8 mouse cellular contexts compared by ENCODE assay signal in genomic region chr12:100908298-100909034, GRCm38 (mm10). TPM values are rescaled to one million over a fixed set of nuclear protein-coding genes. Genes with fewer than 3 reads are reported as not detected.
DNase-seq lines count a peak whose midpoint lies in the region; ATAC-seq and TF ChIP-seq lines count a peak whose summit lies in the region.

No protein-coding gene starts in this region.

- no peaks in the 10 kb centered on the region for H3K36me3 ChIP-seq in heart, embryonic 13.5 days
- peaks cover 15% of the 10 kb centered on the region for H3K36me3 ChIP-seq in ES-E14 (ENCODE audit: control insufficient read depth, insufficient read depth, low read length, poor library complexity, severe bottlenecking)
- peaks cover 23% of the 10 kb centered on the region for H3K36me3 ChIP-seq in hindbrain, embryonic 12.5 days
- peaks cover 25% of the 10 kb centered on the region for H3K36me3 ChIP-seq in midbrain, embryonic 12.5 days

- WGBS in heart, embryonic 13.5 days: 29% methylated on average over 10 of the region's 10 CpGs
- WGBS in hindbrain, embryonic 12.5 days: 26% methylated on average over 10 of the region's 10 CpGs
- WGBS in midbrain, embryonic 12.5 days: 22% methylated on average over 10 of the region's 10 CpGs

- H3K27ac ChIP-seq in heart, embryonic 13.5 days (replicated peaks): no peak overlapping the region
- H3K27ac ChIP-seq in ES-E14 (ENCODE audit: insufficient read depth, low read depth, low read length, poor library complexity, severe bottlenecking): no peak overlapping the region
- H3K27ac ChIP-seq in hindbrain, embryonic 12.5 days: no peak overlapping the region
- no peak overlapping the region for H3K27ac ChIP-seq in midbrain, embryonic 12.5 days (replicated peaks)

- H3K4me1 ChIP-seq in heart, embryonic 13.5 days: peaks cover 5% of the 10 kb centered on the region; the same call in 1 of the 2 replicates
- H3K4me1 ChIP-seq in ES-E14 (ENCODE audit: control insufficient read depth in 2 of 2, insufficient read depth in 2 of 2, low read length in 2 of 2, poor library complexity in 1 of 2): peaks cover 0 to 12% of the 10 kb centered on the region in 2 experiments; a peak in 1 of 4 replicates
- peaks cover 12% of the 10 kb centered on the region for H3K4me1 ChIP-seq in hindbrain, embryonic 12.5 days
- H3K4me1 ChIP-seq in midbrain, embryonic 12.5 days: peaks cover 15% of the 10 kb centered on the region

- in situ Hi-C loops in ES-E14 (cut with MboI; ENCODE audit: low sequenced_read_pairs in 2 of 2, unreplicated experiment in 2 of 2): no loop called here

- H3K9me3 ChIP-seq in heart, embryonic 13.5 days: no peaks in the 10 kb centered on the region
- no peaks in the 10 kb centered on the region for H3K9me3 ChIP-seq in ES-E14 (ENCODE audit: control insufficient read depth, insufficient read depth, low read depth, low read length)
- no peaks in the 10 kb centered on the region for H3K9me3 ChIP-seq in hindbrain, embryonic 12.5 days (replicated peaks)
- H3K9me3 ChIP-seq in midbrain, embryonic 12.5 days: no peaks in the 10 kb centered on the region

- peak overlapping the region; percentile 82 for H3K9ac ChIP-seq in heart, embryonic 13.5 days
- H3K9ac ChIP-seq in ES-E14 (ENCODE audit: insufficient read depth, low read depth, low read length, poor library complexity, severe bottlenecking): peak overlapping the region; percentile 64; the same call in 1 of the 2 replicates
- peak overlapping the region; percentile 69 for H3K9ac ChIP-seq in hindbrain, embryonic 12.5 days
- peak overlapping the region; percentile 46; the same call in 1 of the 2 replicates for H3K9ac ChIP-seq in midbrain, embryonic 12.5 days (replicated peaks)

- no peak for DNase-seq in heart, postnatal 4 days
- DNase-seq in ES-E14 (ENCODE audit: low read depth, low spot score) (no peak), MN1 (ENCODE audit: low spot score) (no peak)
- no peak for DNase-seq in left cerebral cortex, adult 8-10 months (ENCODE audit: low spot score in 2 of 2)
- no peak for DNase-seq in urinary bladder, postnatal 4 days (ENCODE audit: low spot score in 2 of 2)

- H3K4me3 ChIP-seq in heart, embryonic 13.5 days: peak overlapping the region; percentile 61
- peak overlapping the region; percentile 51 to 66; a peak in 3 of 4 replicates for H3K4me3 ChIP-seq in ES-E14 (ENCODE audit: insufficient read depth in 1 of 2, low read depth in 1 of 2, low read length in 2 of 2, poor library complexity in 1 of 2, severe bottlenecking in 1 of 2)
- peak overlapping the region; percentile 44 for H3K4me3 ChIP-seq in hindbrain, embryonic 12.5 days
- peak overlapping the region; percentile 42 for H3K4me3 ChIP-seq in midbrain, embryonic 12.5 days

- ATAC-seq in heart, embryonic 13.5 days (ENCODE audit: extremely low read depth, insufficient number of reproducible peaks, low FRiP score, low TSS enrichment): no peak
- ATAC-seq in hindbrain, embryonic 12.5 days (ENCODE audit: low FRiP score): peak; percentile 7; the same call in 1 of the 2 replicates
- peak; percentile 38; the same call in 1 of the 2 replicates for ATAC-seq in midbrain, embryonic 12.5 days (ENCODE audit: low FRiP score, low read depth)

- peak overlapping the region; percentile 84 for H3K4me2 ChIP-seq in heart, embryonic 13.5 days
- H3K4me2 ChIP-seq in hindbrain, embryonic 12.5 days (replicated peaks): peak overlapping the region; percentile 95
- H3K4me2 ChIP-seq in midbrain, embryonic 12.5 days (replicated peaks): peak overlapping the region; percentile 65

- H3K27me3 ChIP-seq in heart, embryonic 13.5 days (replicated peaks): peaks cover 50% of the 10 kb centered on the region
- H3K27me3 ChIP-seq in hindbrain, embryonic 12.5 days: peaks cover 20% of the 10 kb centered on the region
- peaks cover 19% of the 10 kb centered on the region for H3K27me3 ChIP-seq in midbrain, embryonic 12.5 days

TF ChIP-seq in ES-E14, 5 proteins besides CTCF, POLR2A, EP300 and RAD21:
- TF ChIP-seq HCFC1 (IDR thresholded peaks at IDR 0.05; ENCODE audit: borderline replicate concordance, insufficient read depth, low read length): no peak
- no peak for TF ChIP-seq CHD2 (IDR thresholded peaks at IDR 0.05; ENCODE audit: low read depth, low read length)
- TF ChIP-seq MAFK (IDR thresholded peaks at IDR 0.05; ENCODE audit: insufficient read depth, low read depth, low read length): no peak
- TF ChIP-seq ZNF384 (IDR thresholded peaks at IDR 0.05; ENCODE audit: low read depth, low read length): no peak
- no peak for TF ChIP-seq ZC3H11A (IDR thresholded peaks at IDR 0.05; ENCODE audit: borderline replicate concordance, low read depth, low read length)

RNA-seq across cellular contexts. Expression of gene Gpr68, which starts 0.5 kb away (rescaled TPM):
- polyA plus RNA-seq in heart, embryonic 13.5 days (2015; fragmentation: Nextera tagmentation; extraction: Ambion mirVana): 5.9 and 6.0 TPM in 2 replicates
- 1 to 10 TPM; 2.4 to 2.8 TPM for total RNA-seq in heart, postnatal 4 days (2021)
- 0.49 and 0.58 TPM in 2 replicates for total RNA-seq in ES-E14 (2012; rRNA removed)
- polyA plus RNA-seq in hindbrain, embryonic 12.5 days (2016; fragmentation: Nextera tagmentation; extraction: Ambion mirVana): 0.48 and 0.68 TPM in 2 replicates
- 0.35 and 0.60 TPM in 2 replicates for polyA plus RNA-seq in midbrain, embryonic 12.5 days (2016; fragmentation: Nextera tagmentation; extraction: Ambion mirVana)
- 10 to 100 TPM; 11.0 to 13.4 (median 12.4) TPM for total RNA-seq in left cerebral cortex, adult 8-10 months (2022)
